Mouse (Mus musculus): ENCODE data around the gene Diaph3. TPM values are rescaled to one million over a fixed set of nuclear protein-coding genes. Genes with fewer than 3 reads are reported as not detected.

The Diaph3 gene
- polyA plus RNA-seq, 1 experiment from 2014 or later = 19.2 TPM

Small RNA genes within 50 kb of the gene (microRNA-seq; reads per million reads assigned to microRNA genes)
- gene Gm23438 = not detected

All from lung, embryonic 15.5 days (tissue).